Mouse (Mus musculus): ENCODE measurements around the gene Gh. TPM values are rescaled to one million over a fixed set of nuclear protein-coding genes. Genes with fewer than 3 reads are reported as not detected.
"Not testable (repeated sequence)": the region's sequence is repeated elsewhere in the genome, so short reads cannot be mapped to it uniquely, and the experiment has no call there.

Gene Gh
- polyA plus RNA-seq (2015; fragmentation: Nextera tagmentation; extraction: Ambion mirVana): not detected in 2 replicates

GRCm38 (mm10) chr11:106301765-106302164 is at the start of gene Gh:
Gene Gh (minus strand): TSS chr11:106301865.
- 82% methylated on average over 9 of the region's 9 CpGs for WGBS
- ATAC-seq (ENCODE audit: low FRiP score, low TSS enrichment): no peak
- H3K4me3 ChIP-seq (ENCODE audit: low read length): no peak within 1 kb of the TSS

GRCm38 (mm10) chr11:106351253-106351652 is 49.6 kb upstream of the Gh start:
- no peaks in the 10 kb centered on the region for H3K9me3 ChIP-seq (ENCODE audit: low read length)
- no peaks in the 10 kb centered on the region for H3K27me3 ChIP-seq (ENCODE audit: insufficient read depth, low read length)
- no peak overlapping the region for H3K9ac ChIP-seq (replicated peaks; ENCODE audit: low read length)
- H3K4me3 ChIP-seq (ENCODE audit: low read length): no peak overlapping the region
- WGBS: 63% methylated on average over 3 of the region's 3 CpGs
- ATAC-seq (ENCODE audit: low FRiP score, low TSS enrichment): no peak
- H3K4me2 ChIP-seq (replicated peaks; ENCODE audit: low read depth, low read length): no peak overlapping the region
- H3K36me3 ChIP-seq (ENCODE audit: insufficient read depth, low read length): no peaks in the 10 kb centered on the region
- H3K4me1 ChIP-seq (ENCODE audit: insufficient read depth, low read length): 0 out of 2 replicates have a peak, but pooled peaks cover 4% of the 10 kb centered on the region
- no peak overlapping the region for H3K27ac ChIP-seq (ENCODE audit: low read length)

More at GRCm38 (mm10) chr11:106301765-106302164, at the start of gene Gh:
- peaks cover 5% of the 10 kb centered on the region; the same call in 1 of the 2 replicates for H3K4me1 ChIP-seq (ENCODE audit: insufficient read depth, low read length)
- H3K9ac ChIP-seq (replicated peaks; ENCODE audit: low read length): no peak within 1 kb of the TSS
- no peak within 1 kb of the TSS for H3K27ac ChIP-seq (ENCODE audit: low read length)
- no peak within 1 kb of the TSS for H3K4me2 ChIP-seq (replicated peaks; ENCODE audit: low read depth, low read length)
- no peaks in the 10 kb centered on the region for H3K9me3 ChIP-seq (ENCODE audit: low read length)
- no peaks in the 10 kb centered on the region for H3K27me3 ChIP-seq (ENCODE audit: insufficient read depth, low read length)
- H3K36me3 ChIP-seq (ENCODE audit: insufficient read depth, low read length): no peaks in the 10 kb centered on the region

GRCm38 (mm10) chr11:106350853-106351252 is 49.2 kb upstream of the Gh start:
- H3K36me3 ChIP-seq (ENCODE audit: insufficient read depth, low read length): no peaks in the 10 kb centered on the region
- H3K4me3 ChIP-seq (ENCODE audit: low read length): no peak overlapping the region
- H3K4me2 ChIP-seq (replicated peaks; ENCODE audit: low read depth, low read length): no peak overlapping the region
- no peaks in the 10 kb centered on the region for H3K27me3 ChIP-seq (ENCODE audit: insufficient read depth, low read length)
- 30% methylated on average over 5 of the region's 5 CpGs for WGBS
- 0 out of 2 replicates have a peak, but pooled peaks have one; percentile 21 for ATAC-seq (ENCODE audit: low FRiP score, low TSS enrichment)
- no peak overlapping the region for H3K9ac ChIP-seq (replicated peaks; ENCODE audit: low read length)
- 0 out of 2 replicates have a peak, but pooled peaks cover 4% of the 10 kb centered on the region for H3K4me1 ChIP-seq (ENCODE audit: insufficient read depth, low read length)
- H3K9me3 ChIP-seq (ENCODE audit: low read length): no peaks in the 10 kb centered on the region
- no peak overlapping the region for H3K27ac ChIP-seq (ENCODE audit: low read length)

- 0 out of 2 replicates have a peak, but pooled peaks cover 4% of the 10 kb centered on the region for H3K4me1 ChIP-seq (ENCODE audit: insufficient read depth, low read length)
- H3K4me2 ChIP-seq (replicated peaks; ENCODE audit: low read depth, low read length): no peak overlapping the region
- no peaks in the 10 kb centered on the region for H3K9me3 ChIP-seq (ENCODE audit: low read length)
- ATAC-seq (ENCODE audit: low FRiP score, low TSS enrichment): no peak
- no peak overlapping the region for H3K4me3 ChIP-seq (ENCODE audit: low read length)
- H3K27me3 ChIP-seq (ENCODE audit: insufficient read depth, low read length): no peaks in the 10 kb centered on the region
- H3K36me3 ChIP-seq (ENCODE audit: insufficient read depth, low read length): no peaks in the 10 kb centered on the region
- H3K27ac ChIP-seq (ENCODE audit: low read length): no peak overlapping the region
- no peak overlapping the region for H3K9ac ChIP-seq (replicated peaks; ENCODE audit: low read length)
- 85% methylated on average over 6 of the region's 6 CpGs for WGBS
These were observed 48.1 kb upstream of the Gh start for GRCm38 (mm10) chr11:106349772-106350171.

GRCm38 (mm10) chr11:106344910-106345309 is 43.2 kb upstream of the Gh start:
- Histone ChIP-seq H3K4me1 (ENCODE audit: insufficient read depth, low read length) (0 out of 2 replicates have a peak, but pooled peaks cover 4% of the 10 kb centered on the region), H3K4me3 (ENCODE audit: low read length) (no peak overlapping the region), H3K36me3 (ENCODE audit: insufficient read depth, low read length) (no peaks in the 10 kb centered on the region), H3K9me3 (ENCODE audit: low read length) (no peaks in the 10 kb centered on the region), H3K27ac (ENCODE audit: low read length) (no peak overlapping the region), H3K9ac (replicated peaks; ENCODE audit: low read length) (no peak overlapping the region), H3K4me2 (replicated peaks; ENCODE audit: low read depth, low read length) (no peak overlapping the region), H3K27me3 (ENCODE audit: insufficient read depth, low read length) (no peaks in the 10 kb centered on the region)
- 34% methylated on average over 6 of the region's 6 CpGs for WGBS
- no peak for ATAC-seq (ENCODE audit: low FRiP score, low TSS enrichment)

- WGBS: 72% methylated on average over 9 of the region's 9 CpGs
These were observed 39.4 kb upstream of the Gh start for GRCm38 (mm10) chr11:106340990-106341520.

GRCm38 (mm10) chr11:106339323-106339722 is 37.7 kb upstream of the Gh start:
- H3K36me3 ChIP-seq (ENCODE audit: insufficient read depth, low read length); H3K27me3 ChIP-seq (ENCODE audit: insufficient read depth, low read length); H3K4me2 ChIP-seq (replicated peaks; ENCODE audit: low read depth, low read length); H3K4me3 ChIP-seq (ENCODE audit: low read length); H3K4me1 ChIP-seq (ENCODE audit: insufficient read depth, low read length); H3K9me3 ChIP-seq (ENCODE audit: low read length); H3K9ac ChIP-seq (replicated peaks; ENCODE audit: low read length); H3K27ac ChIP-seq (ENCODE audit: low read length); ATAC-seq (ENCODE audit: low FRiP score, low TSS enrichment): not testable (repeated sequence)
- WGBS: 81% methylated on average over 4 of the region's 4 CpGs

More at GRCm38 (mm10) chr11:106340990-106341520, 39.4 kb upstream of the Gh start:
- Histone ChIP-seq H3K36me3 (ENCODE audit: insufficient read depth, low read length) (no peaks in the 10 kb centered on the region), H3K4me2 (replicated peaks; ENCODE audit: low read depth, low read length) (no peak overlapping the region), H3K27me3 (ENCODE audit: insufficient read depth, low read length) (no peaks in the 10 kb centered on the region), H3K4me3 (ENCODE audit: low read length) (no peak overlapping the region), H3K9ac (replicated peaks; ENCODE audit: low read length) (no peak overlapping the region), H3K4me1 (ENCODE audit: insufficient read depth, low read length) (no peaks in the 10 kb centered on the region), H3K27ac (ENCODE audit: low read length) (no peak overlapping the region), H3K9me3 (ENCODE audit: low read length) (no peaks in the 10 kb centered on the region)
- no peak for ATAC-seq (ENCODE audit: low FRiP score, low TSS enrichment)

- Histone ChIP-seq H3K27me3 (ENCODE audit: insufficient read depth, low read length) (no peaks in the 10 kb centered on the region), H3K4me1 (ENCODE audit: insufficient read depth, low read length) (no peaks in the 10 kb centered on the region), H3K9ac (replicated peaks; ENCODE audit: low read length) (no peak overlapping the region), H3K4me2 (replicated peaks; ENCODE audit: low read depth, low read length) (no peak overlapping the region), H3K9me3 (ENCODE audit: low read length) (no peaks in the 10 kb centered on the region), H3K4me3 (ENCODE audit: low read length) (no peak overlapping the region), H3K27ac (ENCODE audit: low read length) (no peak overlapping the region), H3K36me3 (ENCODE audit: insufficient read depth, low read length) (no peaks in the 10 kb centered on the region)
- no peak for ATAC-seq (ENCODE audit: low FRiP score, low TSS enrichment)
- WGBS: 78% methylated on average over 7 of the region's 7 CpGs
These were observed 37.2 kb upstream of the Gh start for GRCm38 (mm10) chr11:106338870-106339269.

- Histone ChIP-seq H3K4me3 (ENCODE audit: low read length) (no peak overlapping the region), H3K27me3 (ENCODE audit: insufficient read depth, low read length) (no peaks in the 10 kb centered on the region), H3K27ac (ENCODE audit: low read length) (no peak overlapping the region), H3K4me1 (ENCODE audit: insufficient read depth, low read length) (no peaks in the 10 kb centered on the region), H3K36me3 (ENCODE audit: insufficient read depth, low read length) (no peaks in the 10 kb centered on the region), H3K9ac (replicated peaks; ENCODE audit: low read length) (no peak overlapping the region), H3K9me3 (ENCODE audit: low read length) (no peaks in the 10 kb centered on the region), H3K4me2 (replicated peaks; ENCODE audit: low read depth, low read length) (no peak overlapping the region)
- no peak for ATAC-seq (ENCODE audit: low FRiP score, low TSS enrichment)
- 88% methylated on average over 5 of the region's 5 CpGs for WGBS
These were observed 36.4 kb upstream of the Gh start for GRCm38 (mm10) chr11:106338029-106338428.

- peak; percentile 73 for ATAC-seq (ENCODE audit: low FRiP score, low TSS enrichment)
- H3K4me3 ChIP-seq (ENCODE audit: low read length): no peak overlapping the region
- WGBS: 2% methylated on average over 2 of the region's 2 CpGs
These were observed 32.4 kb upstream of the Gh start for GRCm38 (mm10) chr11:106334066-106334465.

More at GRCm38 (mm10) chr11:106334066-106334465, 32.4 kb upstream of the Gh start:
- Histone ChIP-seq H3K27ac (ENCODE audit: low read length) (peak overlapping the region; percentile 31; the same call in 1 of the 2 replicates), H3K27me3 (ENCODE audit: insufficient read depth, low read length) (no peaks in the 10 kb centered on the region), H3K36me3 (ENCODE audit: insufficient read depth, low read length) (no peaks in the 10 kb centered on the region), H3K9ac (replicated peaks; ENCODE audit: low read length) (no peak overlapping the region), H3K4me2 (replicated peaks; ENCODE audit: low read depth, low read length) (no peak overlapping the region), H3K4me1 (ENCODE audit: insufficient read depth, low read length) (peaks cover 3% of the 10 kb centered on the region; the same call in 1 of the 2 replicates), H3K9me3 (ENCODE audit: low read length) (no peaks in the 10 kb centered on the region)
